Mouse (Mus musculus): ENCODE measurements around the gene Nap1l4. TPM values are rescaled to one million over a fixed set of nuclear protein-coding genes. Genes with fewer than 3 reads are reported as not detected.
"Not testable (repeated sequence)": the region's sequence is repeated elsewhere in the genome, so short reads cannot be mapped to it uniquely, and the experiment has no call there.

Nap1l4 gene
- polyA plus RNA-seq, 1 experiment: 166 TPM

GRCm38 (mm10) chr7:143563787-143564186, 14.9 kb upstream of the Nap1l4 start:
- H3K4me3 ChIP-seq (ENCODE audit: insufficient read depth, low read length): no peak overlapping the region
- peaks cover 10% of the 10 kb centered on the region for H3K4me1 ChIP-seq (ENCODE audit: control insufficient read depth, insufficient read depth, low read length)
- H3K27ac ChIP-seq (ENCODE audit: insufficient read depth, low read length): no peak overlapping the region
- TF ChIP-seq CTCF (IDR thresholded peaks at IDR 0.05; ENCODE audit: borderline replicate concordance, insufficient read depth, low read length) (no peak), POLR2A (IDR thresholded peaks at IDR 0.05; ENCODE audit: low read depth, low read length) (no peak)

GRCm38 (mm10) chr7:143557616-143558015, 8.7 kb upstream of the Nap1l4 start:
- Histone ChIP-seq H3K4me3 (ENCODE audit: insufficient read depth, low read length) (no peak overlapping the region), H3K27ac (ENCODE audit: insufficient read depth, low read length) (no peak overlapping the region), H3K4me1 (ENCODE audit: control insufficient read depth, insufficient read depth, low read length) (no peaks in the 10 kb centered on the region)
- TF ChIP-seq POLR2A (IDR thresholded peaks at IDR 0.05; ENCODE audit: low read depth, low read length) (no peak), CTCF (IDR thresholded peaks at IDR 0.05; ENCODE audit: borderline replicate concordance, insufficient read depth, low read length) (no peak)

- Histone ChIP-seq H3K4me1 (ENCODE audit: control insufficient read depth, insufficient read depth, low read length) (no peaks in the 10 kb centered on the region), H3K4me3 (ENCODE audit: insufficient read depth, low read length) (no peak overlapping the region), H3K27ac (ENCODE audit: insufficient read depth, low read length) (no peak overlapping the region)
- no peak for TF ChIP-seq CTCF (IDR thresholded peaks at IDR 0.05; ENCODE audit: borderline replicate concordance, insufficient read depth, low read length)
- TF ChIP-seq POLR2A (IDR thresholded peaks at IDR 0.05; ENCODE audit: low read depth, low read length): no peak
Measured at GRCm38 (mm10) chr7:143556964-143557610, 8.2 kb upstream of the Nap1l4 start.

- TF ChIP-seq POLR2A (IDR thresholded peaks at IDR 0.05; ENCODE audit: low read depth, low read length) (0 out of 2 replicates have a peak, but pooled peaks have one; percentile 8), CTCF (IDR thresholded peaks at IDR 0.05; ENCODE audit: borderline replicate concordance, insufficient read depth, low read length) (no peak)
- peaks cover 6% of the 10 kb centered on the region for H3K4me1 ChIP-seq (ENCODE audit: control insufficient read depth, insufficient read depth, low read length)
- peak overlapping the region; percentile 46 for H3K4me3 ChIP-seq (ENCODE audit: insufficient read depth, low read length)
- peak overlapping the region; percentile 70 for H3K27ac ChIP-seq (ENCODE audit: insufficient read depth, low read length)
Measured at GRCm38 (mm10) chr7:143549588-143550220, 798 bp upstream of the Nap1l4 start.

GRCm38 (mm10) chr7:143548231-143548961, 510 bp downstream of the Nap1l4 start:
- Histone ChIP-seq H3K4me3 (ENCODE audit: insufficient read depth, low read length) (peak overlapping the region; percentile 97), H3K4me1 (ENCODE audit: control insufficient read depth, insufficient read depth, low read length) (peaks cover 10% of the 10 kb centered on the region), H3K27ac (ENCODE audit: insufficient read depth, low read length) (peak overlapping the region; percentile 85)
- no peak for TF ChIP-seq POLR2A (IDR thresholded peaks at IDR 0.05; ENCODE audit: low read depth, low read length)
- no peak for TF ChIP-seq CTCF (IDR thresholded peaks at IDR 0.05; ENCODE audit: borderline replicate concordance, insufficient read depth, low read length)

- no peak for TF ChIP-seq POLR2A (IDR thresholded peaks at IDR 0.05; ENCODE audit: low read depth, low read length)
- TF ChIP-seq CTCF (IDR thresholded peaks at IDR 0.05; ENCODE audit: borderline replicate concordance, insufficient read depth, low read length): no peak
- Histone ChIP-seq H3K27ac (ENCODE audit: insufficient read depth, low read length) (no peak overlapping the region), H3K4me3 (ENCODE audit: insufficient read depth, low read length) (no peak overlapping the region), H3K4me1 (ENCODE audit: control insufficient read depth, insufficient read depth, low read length) (peaks cover 10% of the 10 kb centered on the region)
Measured at GRCm38 (mm10) chr7:143546554-143546953, 2.4 kb downstream of the Nap1l4 start.

GRCm38 (mm10) chr7:143544368-143544767, 4.5 kb downstream of the Nap1l4 start:
- no peak overlapping the region for H3K4me3 ChIP-seq (ENCODE audit: insufficient read depth, low read length)
- peaks cover 10% of the 10 kb centered on the region for H3K4me1 ChIP-seq (ENCODE audit: control insufficient read depth, insufficient read depth, low read length)
- H3K27ac ChIP-seq (ENCODE audit: insufficient read depth, low read length): no peak overlapping the region
- no peak for TF ChIP-seq POLR2A (IDR thresholded peaks at IDR 0.05; ENCODE audit: low read depth, low read length)
- no peak for TF ChIP-seq CTCF (IDR thresholded peaks at IDR 0.05; ENCODE audit: borderline replicate concordance, insufficient read depth, low read length)

GRCm38 (mm10) chr7:143538671-143539070, 10.2 kb downstream of the Nap1l4 start:
- H3K4me3 ChIP-seq (ENCODE audit: insufficient read depth, low read length): no peak overlapping the region
- no peak for TF ChIP-seq CTCF (IDR thresholded peaks at IDR 0.05; ENCODE audit: borderline replicate concordance, insufficient read depth, low read length)
- TF ChIP-seq POLR2A (IDR thresholded peaks at IDR 0.05; ENCODE audit: low read depth, low read length): no peak
- H3K4me1 ChIP-seq (ENCODE audit: control insufficient read depth, insufficient read depth, low read length): 0 out of 2 replicates have a peak, but pooled peaks cover 1% of the 10 kb centered on the region
- no peak overlapping the region for H3K27ac ChIP-seq (ENCODE audit: insufficient read depth, low read length)

- H3K4me1 ChIP-seq (ENCODE audit: control insufficient read depth, insufficient read depth, low read length); H3K27ac ChIP-seq (ENCODE audit: insufficient read depth, low read length); H3K4me3 ChIP-seq (ENCODE audit: insufficient read depth, low read length): not testable (repeated sequence)
Measured at GRCm38 (mm10) chr7:143538229-143538628, 10.7 kb downstream of the Nap1l4 start.

GRCm38 (mm10) chr7:143536251-143536650, 12.7 kb downstream of the Nap1l4 start:
- no peaks in the 10 kb centered on the region for H3K4me1 ChIP-seq (ENCODE audit: control insufficient read depth, insufficient read depth, low read length)
- no peak overlapping the region for H3K27ac ChIP-seq (ENCODE audit: insufficient read depth, low read length)
- TF ChIP-seq POLR2A (IDR thresholded peaks at IDR 0.05; ENCODE audit: low read depth, low read length) (no peak), CTCF (IDR thresholded peaks at IDR 0.05; ENCODE audit: borderline replicate concordance, insufficient read depth, low read length) (no peak)
- H3K4me3 ChIP-seq (ENCODE audit: insufficient read depth, low read length): no peak overlapping the region

Data from embryonic fibroblast, embryonic 13.5 days (primary cell).